Mouse (Mus musculus) ES-E14 (cell line): Measurements from ENCODE around the gene Cwc25. TPM values are rescaled to one million over a fixed set of nuclear protein-coding genes. Genes with fewer than 3 reads are reported as not detected.
"Not testable (repeated sequence)": the region's sequence is repeated elsewhere in the genome, so short reads cannot be mapped to it uniquely, and the experiment has no call there.

Experiments
- DNase-seq: peaks from one replicate; pipeline ENCODE4 v3.0.0-alpha.2; 2013; ENCODE audit warnings: low read depth, low spot score
- H3K27ac ChIP-seq: 2 replicates; pipeline ENCODE4 v1.5.1; 2012; ENCODE audit warnings: low read depth, mild to moderate bottlenecking, low read length, moderate library complexity, mixed read lengths; ENCODE audit not compliant: poor library complexity, insufficient read depth, severe bottlenecking
- H3K36me3 ChIP-seq: 2 replicates; pipeline ENCODE4 v1.6.1; 2012; ENCODE audit warnings: mild to moderate bottlenecking, low read length, moderate library complexity, mixed read lengths; ENCODE audit not compliant: control insufficient read depth, poor library complexity, insufficient read depth, severe bottlenecking
- H3K4me1 ChIP-seq, 2 experiments: fragments of 150-350 bp in 1 of 2; sonication (generic) in 1 of 2; 2 replicates each; pipeline ENCODE4 v1.6.1; 2012; ENCODE audit warnings: low read length in 2 of 2, mild to moderate bottlenecking in 1 of 2, mixed read lengths in 1 of 2; ENCODE audit not compliant: control insufficient read depth in 2 of 2, insufficient read depth in 2 of 2, poor library complexity in 1 of 2
- H3K4me3 ChIP-seq, 2 experiments: fragments of 150-350 bp in 1 of 2; sonication (generic) in 1 of 2; 2 replicates each; pipeline ENCODE4 v1.5.1; 2012; ENCODE audit warnings: low read length in 2 of 2, low read depth in 1 of 2, mild to moderate bottlenecking in 1 of 2, mixed read lengths in 1 of 2; ENCODE audit not compliant: insufficient read depth in 1 of 2, poor library complexity in 1 of 2, severe bottlenecking in 1 of 2
- H3K9ac ChIP-seq: 2 replicates; pipeline ENCODE4 v1.6.1; 2012; ENCODE audit warnings: low read depth, mild to moderate bottlenecking, low read length, mixed read lengths; ENCODE audit not compliant: poor library complexity, insufficient read depth, severe bottlenecking
- H3K9me3 ChIP-seq: fragments of 150-350 bp; sonication (generic); 2 replicates; pipeline ENCODE4 v1.6.1; 2012; ENCODE audit warnings: low read depth, mild to moderate bottlenecking, low read length; ENCODE audit not compliant: control insufficient read depth, insufficient read depth
- CHD2 ChIP-seq: IDR thresholded peaks from 2 replicates; pipeline ENCODE4 v1.6.1; 2014; ENCODE audit warnings: mild to moderate bottlenecking, low read depth, low read length, inconsistent platforms
- HCFC1 ChIP-seq: IDR thresholded peaks from 2 replicates; pipeline ENCODE4 v1.6.1; 2012; ENCODE audit warnings: low read length, inconsistent platforms, borderline replicate concordance; ENCODE audit not compliant: insufficient read depth
- MAFK ChIP-seq: IDR thresholded peaks from 2 replicates; pipeline ENCODE4 v1.6.1; 2014; ENCODE audit warnings: mild to moderate bottlenecking, low read depth, low read length, inconsistent platforms; ENCODE audit not compliant: insufficient read depth
- ZC3H11A ChIP-seq: IDR thresholded peaks from 2 replicates; pipeline ENCODE4 v1.6.1; 2012; ENCODE audit warnings: low read depth, mild to moderate bottlenecking, inconsistent platforms, low read length, borderline replicate concordance
- ZNF384 ChIP-seq: IDR thresholded peaks from 2 replicates; pipeline ENCODE4 v1.6.1; 2012; ENCODE audit warnings: low read depth, low read length, inconsistent platforms
- in situ Hi-C, 2 experiments: fragments of 600-800 bp; cut with MboI; formaldehyde crosslinking; loops; one replicate each; pipeline ENCODE4 v1.15.1; 2025; ENCODE audit warnings: low sequenced_read_pairs in 2 of 2, inconsistent platforms in 1 of 2; ENCODE audit not compliant: unreplicated experiment in 2 of 2
- total RNA-seq: library from RNA; depleted of rRNA; stranded (reverse); fragments of 300-350 nt; gene quantifications from 2 replicates; pipeline ENCODE4 v1.2.3, GENCODE M21; 2012

Gene Cwc25
- total RNA-seq, 1 experiment, result 18.5 TPM

DNA sequence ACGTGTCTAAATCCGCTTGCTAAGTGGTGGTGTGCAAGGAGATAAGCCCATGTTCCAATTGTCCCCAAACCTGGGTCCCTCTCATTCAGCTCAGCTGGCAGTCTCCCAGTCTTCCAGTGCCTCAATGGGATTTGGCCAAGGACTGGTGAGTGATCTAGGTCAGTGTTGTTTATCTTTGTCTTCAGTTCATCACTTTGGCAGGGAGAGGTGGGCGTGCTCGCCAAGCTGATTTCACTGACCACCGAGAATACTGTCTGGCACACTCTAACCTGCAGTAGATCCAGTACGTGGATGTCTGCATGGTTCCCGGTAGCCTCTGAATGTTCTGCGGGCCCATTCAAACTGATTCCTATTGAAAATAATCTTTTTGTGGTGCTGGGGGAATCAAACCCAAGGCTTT is 52.5 kb downstream of the Cwc25 start:
- Histone ChIP-seq H3K36me3 (peaks cover 23% of the 10 kb centered on the region), H3K27ac (no peak overlapping the region), H3K9ac (no peak overlapping the region), H3K9me3 (no peaks in the 10 kb centered on the region), H3K4me1 (peaks cover 0 to 8% of the 10 kb centered on the region in 2 experiments; a peak in 1 of 4 replicates), H3K4me3 (no peak overlapping the region)
- TF ChIP-seq MAFK, result no peak
- TF ChIP-seq CHD2, result no peak
- no peak for TF ChIP-seq ZNF384
- TF ChIP-seq HCFC1, result no peak
- no peak for TF ChIP-seq ZC3H11A
- DNase-seq, result no peak
- in situ Hi-C loops, result no loop called here

DNA sequence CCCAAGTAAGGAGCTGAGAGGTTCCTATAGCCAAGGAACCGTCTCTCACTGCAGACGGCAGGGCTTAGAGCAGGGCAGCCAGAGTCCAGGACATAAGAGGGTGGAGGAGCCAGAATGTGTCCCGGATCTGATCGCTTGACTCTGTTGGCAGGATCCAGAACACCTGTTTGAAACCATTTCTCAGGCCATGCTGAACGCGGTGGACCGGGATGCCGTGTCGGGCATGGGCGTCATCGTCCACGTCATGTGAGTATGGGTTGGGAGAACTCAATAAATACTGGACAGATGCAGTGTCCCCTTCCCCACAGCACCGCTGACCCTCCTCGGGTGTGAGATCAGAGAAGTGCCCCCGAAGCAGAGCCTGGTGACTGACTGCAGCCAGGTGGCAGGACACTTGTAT is 54.1 kb downstream of the Cwc25 start:
- DNase-seq, result no peak
- H3K4me3 ChIP-seq, result no peak overlapping the region
- in situ Hi-C loops, result no loop called here
- H3K27ac ChIP-seq, result no peak overlapping the region
- H3K36me3 ChIP-seq, result peaks cover 20% of the 10 kb centered on the region
- no peak for TF ChIP-seq HCFC1
- TF ChIP-seq MAFK, result no peak
- no peak for TF ChIP-seq ZNF384
- no peak for TF ChIP-seq CHD2
- TF ChIP-seq ZC3H11A, result no peak
- no peaks in the 10 kb centered on the region for H3K9me3 ChIP-seq
- H3K4me1 ChIP-seq, result peaks cover 0 to 2% of the 10 kb centered on the region in 2 experiments; a peak in 1 of 4 replicates
- no peak overlapping the region for H3K9ac ChIP-seq

DNA sequence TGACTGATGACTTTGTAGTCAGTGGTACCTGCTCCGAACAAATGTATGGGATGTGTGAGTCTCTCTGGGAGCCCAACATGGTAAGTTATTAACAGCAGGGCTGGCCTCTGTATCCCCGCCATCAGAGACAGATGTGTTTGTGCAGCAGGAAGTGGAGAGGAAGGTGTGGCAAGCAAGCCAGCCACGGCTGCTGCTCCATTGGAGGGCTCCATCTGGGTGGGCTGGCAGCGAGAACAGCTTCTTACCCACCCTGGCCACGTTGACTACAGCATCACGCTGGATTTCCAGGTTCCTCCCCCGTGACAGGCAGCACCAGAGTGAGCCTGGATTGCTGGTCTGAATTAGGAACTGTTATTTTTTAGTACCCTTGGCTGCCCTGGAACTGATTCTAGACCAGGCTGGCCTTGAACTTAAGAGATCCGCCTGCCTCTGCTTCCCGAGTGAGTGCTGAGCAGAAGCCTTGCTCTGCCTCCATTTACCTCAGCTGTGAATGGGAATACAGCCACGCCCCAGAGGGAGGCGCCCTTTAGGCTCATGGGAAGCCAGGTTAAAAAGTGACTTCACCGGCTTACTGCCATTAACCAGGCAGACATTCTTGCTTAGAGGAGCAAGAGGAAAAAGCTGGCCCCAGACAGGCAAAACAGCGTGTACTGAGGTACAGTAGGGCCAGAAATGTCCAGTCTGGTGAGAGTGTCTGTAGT is 55.0 kb downstream of the Cwc25 start:
- in situ Hi-C loops, result no loop called here
- Histone ChIP-seq H3K27ac (no peak overlapping the region), H3K4me1 (peaks cover 0 to 2% of the 10 kb centered on the region in 2 experiments; a peak in 1 of 4 replicates), H3K4me3 (no peak overlapping the region), H3K36me3 (peaks cover 26% of the 10 kb centered on the region), H3K9me3 (no peaks in the 10 kb centered on the region), H3K9ac (no peak overlapping the region)
- TF ChIP-seq MAFK (no peak), ZNF384 (no peak), ZC3H11A (no peak), CHD2 (no peak), HCFC1 (no peak)
- DNase-seq, result no peak

DNA sequence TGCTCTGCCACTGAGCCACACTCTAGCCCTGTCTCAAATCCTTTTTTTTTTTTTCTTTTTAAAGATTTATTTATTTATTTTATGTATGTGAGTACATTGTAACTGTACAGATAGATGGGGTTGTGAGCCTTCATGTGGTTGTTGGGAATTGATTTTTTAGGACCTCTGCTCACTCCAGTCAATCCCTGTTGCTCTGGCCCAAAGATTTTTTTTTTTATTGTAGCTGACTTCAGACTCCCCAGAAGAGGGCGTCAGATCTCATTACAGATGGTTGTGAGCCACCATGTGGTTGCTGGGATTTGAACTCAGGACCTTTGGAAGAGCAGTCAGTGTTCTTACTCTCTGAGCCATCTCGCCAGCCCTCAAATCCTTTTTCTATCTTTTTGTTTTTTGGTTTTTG is 56.3 kb downstream of the Cwc25 start:
- DNase-seq, in situ Hi-C loops, H3K9me3 ChIP-seq, H3K9ac ChIP-seq, H3K27ac ChIP-seq, H3K4me1 ChIP-seq, H3K4me3 ChIP-seq: not testable (repeated sequence)
- TF ChIP-seq ZNF384, result peak; percentile 72
- peaks cover 32% of the 10 kb centered on the region for H3K36me3 ChIP-seq
